Mouse (Mus musculus): ENCODE measurements at regions not wholly inside any gene's neighbourhood (a gene's known extent, or its start where the extent isn't known, plus 50 kb on each side); places are given as distances from the start of the nearest gene placed in this dataset.

- no peak overlapping the region for H3K4me3 ChIP-seq
- no peak overlapping the region for H3K9ac ChIP-seq (replicated peaks)
- H3K4me1 ChIP-seq = no peaks in the 10 kb centered on the region
- 90% methylated on average over 3 of the region's 3 CpGs for WGBS
- no peak for ATAC-seq (ENCODE audit: low FRiP score, low read depth)
- no peaks in the 10 kb centered on the region for H3K27me3 ChIP-seq
- no peaks in the 10 kb centered on the region for H3K36me3 ChIP-seq
- no peaks in the 10 kb centered on the region for H3K9me3 ChIP-seq
- H3K4me2 ChIP-seq (replicated peaks) = no peak overlapping the region
- H3K27ac ChIP-seq (replicated peaks) = no peak overlapping the region
Measured at GRCm38 (mm10) chr10:72577713-72578112, 76.9 kb upstream of the Zwint start.

GRCm38 (mm10) chr10:72578501-72578900, 76.1 kb upstream of the Zwint start:
- Histone ChIP-seq H3K27ac (replicated peaks) (no peak overlapping the region), H3K27me3 (no peaks in the 10 kb centered on the region), H3K9ac (replicated peaks) (no peak overlapping the region), H3K4me3 (no peak overlapping the region), H3K4me1 (no peaks in the 10 kb centered on the region), H3K36me3 (no peaks in the 10 kb centered on the region), H3K4me2 (replicated peaks) (no peak overlapping the region), H3K9me3 (no peaks in the 10 kb centered on the region)
- no peak for ATAC-seq (ENCODE audit: low FRiP score, low read depth)
- WGBS = 86% methylated on average over 7 of the region's 7 CpGs

GRCm38 (mm10) chr10:72581311-72581710, 73.3 kb upstream of the Zwint start:
- Histone ChIP-seq H3K4me1 (no peaks in the 10 kb centered on the region), H3K9ac (replicated peaks) (no peak overlapping the region), H3K36me3 (no peaks in the 10 kb centered on the region), H3K4me3 (no peak overlapping the region), H3K27ac (replicated peaks) (no peak overlapping the region), H3K4me2 (replicated peaks) (no peak overlapping the region), H3K9me3 (no peaks in the 10 kb centered on the region), H3K27me3 (no peaks in the 10 kb centered on the region)
- ATAC-seq (ENCODE audit: low FRiP score, low read depth) = no peak
- 88% methylated on average over 4 of the region's 4 CpGs for WGBS

- WGBS = 84% methylated on average over 4 of the region's 4 CpGs
- Histone ChIP-seq H3K9me3 (no peaks in the 10 kb centered on the region), H3K4me3 (no peak overlapping the region), H3K4me2 (replicated peaks) (no peak overlapping the region), H3K9ac (replicated peaks) (no peak overlapping the region), H3K27ac (replicated peaks) (no peak overlapping the region), H3K4me1 (no peaks in the 10 kb centered on the region), H3K36me3 (no peaks in the 10 kb centered on the region), H3K27me3 (no peaks in the 10 kb centered on the region)
- no peak for ATAC-seq (ENCODE audit: low FRiP score, low read depth)
Measured at GRCm38 (mm10) chr10:72588561-72588960, 66.1 kb upstream of the Zwint start.

- Histone ChIP-seq H3K27me3 (no peaks in the 10 kb centered on the region), H3K9me3 (no peaks in the 10 kb centered on the region), H3K4me2 (replicated peaks) (no peak overlapping the region), H3K27ac (replicated peaks) (no peak overlapping the region), H3K4me1 (no peaks in the 10 kb centered on the region), H3K9ac (replicated peaks) (no peak overlapping the region), H3K36me3 (no peaks in the 10 kb centered on the region), H3K4me3 (no peak overlapping the region)
- ATAC-seq (ENCODE audit: low FRiP score, low read depth) = no peak
- WGBS = 97% methylated on average over 1 of the region's 1 CpGs
Measured at GRCm38 (mm10) chr10:72593049-72593448, 61.6 kb upstream of the Zwint start.
